Mouse (Mus musculus): ENCODE results near the gene Rbm7. TPM values are rescaled to one million over a fixed set of nuclear protein-coding genes. Genes with fewer than 3 reads are reported as not detected.

Gene Rbm7
- total RNA-seq (2023): 108 TPM

DNA sequence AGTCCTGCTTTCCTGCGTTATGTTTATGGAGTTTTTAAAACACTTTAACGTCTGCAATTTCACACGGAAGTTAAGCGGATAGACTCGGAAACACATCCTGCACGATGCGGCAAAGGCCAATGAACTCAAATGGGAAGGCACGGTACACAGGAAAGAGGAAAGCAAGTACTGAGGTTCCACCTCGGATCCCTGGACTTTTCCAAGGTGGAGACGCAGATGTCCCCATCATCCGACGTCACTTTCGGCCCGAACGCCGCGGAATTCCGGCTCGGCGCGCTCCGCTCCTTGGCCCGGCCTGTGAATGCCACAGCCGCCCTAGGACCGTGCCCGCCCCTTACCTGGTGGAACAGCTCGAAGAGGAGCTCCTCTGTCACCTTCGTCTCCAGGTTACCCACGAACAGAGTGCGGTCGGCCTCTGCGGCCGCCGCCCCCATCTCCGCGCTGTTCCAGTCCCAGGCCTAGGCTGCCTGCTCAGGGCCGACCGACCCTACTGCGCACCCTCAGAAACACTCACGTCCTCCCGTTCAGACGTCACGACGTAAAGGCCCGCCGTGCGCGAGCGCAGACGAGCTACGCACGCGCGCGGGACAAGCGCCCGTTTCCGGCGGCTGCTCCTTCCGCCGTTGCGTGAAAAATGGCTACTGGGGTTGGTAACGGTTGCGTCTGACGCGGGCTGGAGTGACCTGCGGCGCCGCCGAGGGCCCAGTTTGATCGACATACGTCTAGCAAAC is at the start of gene Rbm7, which contains the start of gene Gm5617:
Gene Rbm7 (minus strand): TSS at position 483 of the 731 bp plus-strand sequence.
Gene Gm5617 (plus strand): TSS at position 626 of the 731 bp plus-strand sequence.

DNA sequence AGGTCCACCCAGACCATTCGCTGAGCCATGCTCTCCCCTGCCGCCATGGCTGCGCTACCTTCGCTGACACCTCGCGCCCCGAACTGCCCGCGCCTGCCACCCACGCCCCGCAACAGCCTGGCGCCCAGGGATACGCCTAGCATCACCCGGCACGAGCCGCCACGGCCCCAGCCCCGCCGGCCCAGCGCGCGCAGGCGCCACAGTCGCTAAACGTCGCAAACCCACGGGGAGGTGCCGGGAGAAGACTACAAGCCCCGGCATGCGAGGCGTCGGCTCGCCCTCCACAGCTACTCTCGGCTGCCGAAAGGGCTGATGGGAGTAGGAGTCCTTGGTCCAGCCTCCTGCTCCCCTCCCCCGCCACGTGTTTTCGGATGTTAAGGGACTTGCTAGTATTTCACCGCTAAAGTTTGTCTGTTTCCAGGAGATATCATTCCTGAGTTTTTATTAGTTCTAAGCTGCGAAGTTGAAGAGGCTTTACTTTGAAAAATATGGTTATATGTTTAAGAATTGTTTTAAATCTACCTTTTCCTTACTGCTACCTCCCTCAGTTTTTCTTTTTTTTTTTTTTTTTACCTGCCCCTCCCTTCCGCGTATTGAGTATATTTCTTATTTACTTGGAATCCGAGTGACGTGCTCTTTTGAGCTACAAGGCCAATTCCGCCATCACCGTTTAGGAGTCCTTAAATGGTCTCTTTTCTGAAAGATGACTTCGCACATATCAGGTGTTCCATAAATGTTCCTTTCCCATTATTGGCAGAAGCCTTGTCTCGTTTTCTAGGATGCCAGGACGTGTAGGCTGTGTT is 14.5 kb downstream of the Rbm7 start, which contains the start of gene Rexo2:
Gene Rexo2 (minus strand): TSS at position 213 of the 803 bp plus-strand sequence.

Other genes with a start within 250 kb of the Rbm7 start
- gene Nxpe2, start 141.8 kb downstream of the Rbm7 start, total RNA-seq (2023): 4.3 TPM
- 84.9 TPM for gene Rexo2, start 14.7 kb downstream of the Rbm7 start, total RNA-seq (2023)
- gene Gm5617, start 143 bp upstream of the Rbm7 start, total RNA-seq (2023): 20.5 TPM
- not detected for gene Nnmt, start 109.9 kb upstream of the Rbm7 start, total RNA-seq (2023)